Mouse (Mus musculus): ENCODE measurements around the gene Nin.

Gene Nin

GRCm38 (mm10) chr12:70015936-70016335 lies 97.6 kb downstream of the Nin start:
- no peak for DNase-seq (ENCODE audit: low spot score in 2 of 2)

GRCm38 (mm10) chr12:70011681-70012080 lies 101.8 kb downstream of the Nin start:
- DNase-seq (ENCODE audit: low spot score in 2 of 2) = no peak

GRCm38 (mm10) chr12:70010356-70010755 lies 103.2 kb downstream of the Nin start:
- no peak for DNase-seq (ENCODE audit: low spot score in 2 of 2)

GRCm38 (mm10) chr12:70005103-70005502 lies 108.4 kb downstream of the Nin start:
- DNase-seq (ENCODE audit: low spot score in 2 of 2) = no peak

DNA sequence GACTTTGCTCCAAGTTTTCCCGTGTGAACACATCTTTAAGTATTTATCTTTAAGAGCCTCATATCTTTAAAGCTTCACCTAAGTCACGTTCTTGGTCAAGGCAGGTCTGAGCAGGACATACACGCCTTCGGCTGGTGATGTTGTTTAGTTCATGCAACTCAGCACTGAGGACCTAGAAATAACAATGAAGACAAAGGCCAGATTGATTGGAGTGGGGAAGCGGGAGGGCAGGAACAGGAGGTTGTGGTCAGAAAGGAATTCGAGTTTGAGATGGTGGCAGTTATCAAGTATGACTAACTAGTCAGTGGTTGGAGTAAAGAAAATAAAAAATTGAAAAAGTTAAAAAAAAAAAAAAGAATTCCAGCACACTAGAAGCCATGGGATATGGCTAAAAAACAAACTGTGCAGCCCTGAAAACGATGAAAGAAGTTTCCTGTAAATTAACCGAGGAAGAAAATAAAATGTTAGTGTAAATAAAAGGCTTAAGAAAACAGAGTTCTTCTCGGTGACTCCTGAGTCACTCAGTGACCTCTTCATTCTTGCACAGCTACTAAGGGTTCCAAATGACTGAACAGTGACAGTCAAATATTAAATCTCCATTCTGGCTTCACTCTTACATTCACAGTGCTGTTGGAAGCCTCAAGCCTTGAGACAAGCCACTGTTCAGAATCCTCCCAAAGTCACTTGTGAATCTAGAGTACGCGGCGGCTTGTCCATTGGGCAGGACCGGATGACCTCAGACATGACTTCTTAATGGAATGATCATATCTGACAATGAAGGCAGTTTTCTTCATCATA lies 115.1 kb downstream of the Nin start:
- no peak for DNase-seq (ENCODE audit: low spot score in 2 of 2)

DNA sequence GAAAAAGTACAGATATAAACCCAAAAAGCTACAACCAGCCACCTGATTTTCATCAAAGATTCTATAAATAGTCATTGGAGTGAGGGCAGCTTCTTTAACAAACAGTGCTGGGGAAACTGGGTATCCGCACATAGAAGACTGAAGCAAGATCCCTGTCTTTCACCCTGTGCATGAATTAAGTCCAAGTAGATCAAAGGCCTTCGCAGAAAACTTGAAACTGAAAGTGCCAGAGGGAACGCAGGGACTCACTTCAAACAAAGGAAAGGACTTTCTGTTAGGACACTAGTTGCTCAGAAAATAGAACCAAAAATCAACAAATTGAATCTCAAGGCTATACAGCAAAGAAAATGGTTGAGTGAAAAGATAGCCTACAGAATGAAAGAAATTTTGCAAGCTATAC lies 118.1 kb downstream of the Nin start:
- DNase-seq (ENCODE audit: low spot score in 2 of 2) = no peak

DNA sequence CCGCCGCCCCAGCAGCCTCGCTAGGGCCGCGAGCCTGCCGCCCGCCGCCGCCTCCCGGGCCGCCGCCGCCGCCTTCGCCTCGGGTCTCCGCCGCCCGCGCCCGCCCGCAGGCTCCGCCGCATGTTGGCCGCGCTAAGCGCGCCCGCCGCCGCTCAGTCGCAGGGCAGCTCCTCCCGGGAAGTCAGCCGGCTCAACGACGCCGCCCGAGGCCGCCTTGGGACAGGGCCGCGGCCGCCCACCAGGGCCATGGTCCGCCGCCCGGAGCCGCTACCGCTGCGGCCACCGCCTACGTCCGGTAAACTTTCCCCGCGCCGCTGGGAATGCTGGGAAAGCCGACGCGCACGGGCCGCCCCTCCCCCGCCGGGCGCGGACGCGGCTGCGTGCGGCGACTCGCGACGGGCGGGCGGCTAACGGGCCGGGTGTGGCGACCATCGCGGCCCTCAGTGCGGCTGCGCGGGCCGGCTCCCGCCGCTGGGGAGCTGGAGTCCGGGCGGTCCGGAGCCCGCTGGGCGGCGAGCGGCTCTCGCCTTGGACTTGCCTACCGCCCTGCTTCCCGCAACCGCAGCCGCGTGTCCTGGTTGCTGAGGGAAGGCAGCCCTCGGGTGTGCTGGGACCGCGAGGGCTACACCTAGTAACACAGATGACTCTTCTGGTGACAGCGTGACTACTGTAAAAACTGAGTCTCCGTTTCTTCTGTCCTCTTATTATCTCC lies 126.6 kb downstream of the Nin start, which contains the start of gene Sav1:
Gene Sav1 (minus strand): TSS at position 217 of the 712 bp plus-strand sequence.
- peak; percentile 63 to 82 for DNase-seq (ENCODE audit: low spot score in 2 of 2)

- DNase-seq (ENCODE audit: low spot score in 2 of 2) = peak; percentile 23 to 41
These were observed 127.2 kb downstream of the Nin start for GRCm38 (mm10) chr12:69986241-69986762.

GRCm38 (mm10) chr12:69985546-69985945 lies 128.0 kb downstream of the Nin start:
- no peak for DNase-seq (ENCODE audit: low spot score in 2 of 2)

- DNase-seq (ENCODE audit: low spot score in 2 of 2) = no peak
These were observed 130.6 kb downstream of the Nin start for GRCm38 (mm10) chr12:69982874-69983273.

- no peak for DNase-seq (ENCODE audit: low spot score in 2 of 2)
These were observed 136.0 kb downstream of the Nin start for GRCm38 (mm10) chr12:69977376-69977998.

GRCm38 (mm10) chr12:69976688-69977087 lies 136.8 kb downstream of the Nin start:
- no peak for DNase-seq (ENCODE audit: low spot score in 2 of 2)

DNA sequence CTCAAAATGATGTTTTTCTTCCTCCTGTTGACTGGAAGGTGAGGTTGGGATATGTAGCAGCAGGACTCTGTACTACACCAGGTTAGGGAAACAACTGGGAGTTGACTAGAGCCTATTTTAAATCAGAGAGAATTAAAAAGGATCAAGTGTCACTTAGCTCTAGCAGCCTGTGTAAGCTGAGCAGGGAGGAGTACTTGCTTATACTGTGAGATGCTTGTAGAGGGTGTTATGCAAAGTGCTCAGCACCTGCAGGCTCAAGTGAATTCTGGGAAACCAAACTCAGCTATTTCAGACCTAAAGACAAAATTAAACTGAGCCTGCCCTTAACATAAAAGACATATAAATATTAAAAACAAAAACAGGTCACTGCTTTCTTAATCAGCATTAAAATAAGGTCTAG lies 139.9 kb downstream of the Nin start:
- no peak for DNase-seq (ENCODE audit: low spot score in 2 of 2)

- no peak for DNase-seq (ENCODE audit: low spot score in 2 of 2)
These were observed 145.4 kb downstream of the Nin start for GRCm38 (mm10) chr12:69968154-69968553.

- no peak for DNase-seq (ENCODE audit: low spot score in 2 of 2)
These were observed 146.4 kb downstream of the Nin start for GRCm38 (mm10) chr12:69967112-69967511.

- no peak for DNase-seq (ENCODE audit: low spot score in 2 of 2)
These were observed 147.4 kb downstream of the Nin start for GRCm38 (mm10) chr12:69966071-69966470.

DNA sequence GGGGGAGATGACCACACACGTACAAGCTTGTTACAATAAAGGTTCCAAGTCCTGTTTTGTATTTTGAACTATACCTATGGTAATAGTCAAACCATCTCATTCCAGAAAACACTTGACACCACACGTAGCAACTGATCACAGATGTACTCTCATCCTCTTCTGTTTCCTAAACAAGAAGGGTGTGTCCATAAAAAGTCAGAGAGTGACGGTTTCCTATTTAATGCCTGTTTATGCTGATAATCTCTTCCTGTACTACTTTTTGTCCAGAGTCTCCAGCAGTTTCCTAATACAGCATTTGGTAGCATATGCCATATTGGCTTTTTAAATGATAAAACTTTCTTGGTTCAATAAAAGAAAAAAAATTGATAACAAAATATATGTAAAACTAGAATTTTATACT lies 147.9 kb downstream of the Nin start:
- no peak for DNase-seq (ENCODE audit: low spot score in 2 of 2)

DNA sequence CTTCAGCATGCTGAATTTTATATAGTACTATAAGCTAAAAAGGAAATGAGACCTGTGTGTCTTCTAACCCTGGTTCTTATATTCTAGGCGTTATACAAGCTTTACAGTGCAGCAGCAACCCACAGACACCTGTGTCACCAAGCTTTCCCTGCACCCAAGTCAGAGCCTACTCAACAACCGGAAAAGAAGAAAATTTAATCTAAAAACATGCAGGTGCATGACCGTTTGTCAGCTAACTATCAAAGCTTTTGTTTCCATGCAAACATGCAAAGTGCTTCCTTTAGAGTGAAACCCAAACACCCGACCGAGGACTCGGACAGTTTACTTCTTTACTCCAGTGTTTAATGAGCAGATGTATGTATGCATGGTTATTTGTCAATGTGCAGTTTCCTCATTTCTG lies 150.4 kb downstream of the Nin start:
- no peak for DNase-seq (ENCODE audit: low spot score in 2 of 2)

- DNase-seq (ENCODE audit: low spot score in 2 of 2) = peak in 1 of 2 experiments; percentile 22
These were observed 151.0 kb downstream of the Nin start for GRCm38 (mm10) chr12:69962468-69962867.
